Mouse (Mus musculus) cerebellum, adult 18-20 months (tissue): ENCODE data around the gene Kirrel3.
A peak's percentile ranks its signal among the peaks of the same experiment; 100 is the strongest.

Experiments used
- DNase-seq, 2 experiments: peaks; one replicate each; pipeline ENCODE4 v3.0.0; 2021

The Kirrel3 gene

GRCm38 (mm10) chr9:34958183-34958830 lies 472.6 kb downstream of the Kirrel3 start:
- peak; percentile 61 to 63 for DNase-seq

GRCm38 (mm10) chr9:34960736-34961135 lies 475.0 kb downstream of the Kirrel3 start:
- DNase-seq = no peak

- no peak for DNase-seq
Measured at GRCm38 (mm10) chr9:34961171-34961570, 475.5 kb downstream of the Kirrel3 start.

- DNase-seq = no peak
Measured at GRCm38 (mm10) chr9:34962251-34962650, 476.6 kb downstream of the Kirrel3 start.

- peak; percentile 77 to 83 for DNase-seq
Measured at GRCm38 (mm10) chr9:34963593-34963992, 477.9 kb downstream of the Kirrel3 start.

- no peak for DNase-seq
Measured at GRCm38 (mm10) chr9:34964172-34965040, 478.7 kb downstream of the Kirrel3 start.

GRCm38 (mm10) chr9:34965041-34965415 lies 479.3 kb downstream of the Kirrel3 start:
- no peak for DNase-seq

GRCm38 (mm10) chr9:34967772-34968171 lies 482.1 kb downstream of the Kirrel3 start:
- DNase-seq = no peak

- no peak for DNase-seq
Measured at GRCm38 (mm10) chr9:34969881-34970490, 484.3 kb downstream of the Kirrel3 start.

- no peak for DNase-seq
Measured at GRCm38 (mm10) chr9:34974326-34974725, 488.6 kb downstream of the Kirrel3 start.

GRCm38 (mm10) chr9:34975245-34975644 lies 489.6 kb downstream of the Kirrel3 start:
- DNase-seq = peak; percentile 68 to 71

- no peak for DNase-seq
Measured at GRCm38 (mm10) chr9:34976596-34977462, 491.1 kb downstream of the Kirrel3 start.

- no peak for DNase-seq
Measured at GRCm38 (mm10) chr9:34977700-34978099, 492.0 kb downstream of the Kirrel3 start.

- DNase-seq = no peak
Measured at GRCm38 (mm10) chr9:34978229-34978628, 492.5 kb downstream of the Kirrel3 start.

- DNase-seq = no peak
Measured at GRCm38 (mm10) chr9:34980516-34981265, 495.0 kb downstream of the Kirrel3 start.

- DNase-seq = peak in 1 of 2 experiments; percentile 48
Measured at GRCm38 (mm10) chr9:34983513-34984462, 498.1 kb downstream of the Kirrel3 start.

GRCm38 (mm10) chr9:34986156-34986555 lies 500.5 kb downstream of the Kirrel3 start:
- DNase-seq = no peak

- no peak for DNase-seq
Measured at GRCm38 (mm10) chr9:34987422-34988148, 501.9 kb downstream of the Kirrel3 start.

GRCm38 (mm10) chr9:34988683-34989082 lies 503.0 kb downstream of the Kirrel3 start:
- no peak for DNase-seq

GRCm38 (mm10) chr9:34992201-34992600 lies 506.5 kb downstream of the Kirrel3 start:
- no peak for DNase-seq
